Mouse (Mus musculus) limb, embryonic 14.5 days (tissue): ENCODE results near the gene Pak4. TPM values are rescaled to one million over a fixed set of nuclear protein-coding genes. Genes with fewer than 3 reads are reported as not detected.

ENCODE experiments used
- ATAC-seq: fragments of 200-750 bp; cut with Nextera tagmentation; 2 replicates; pipeline ENCODE4 v1.8.0; 2017; ENCODE audit warnings: low read depth, moderate number of reproducible peaks, moderate TSS enrichment; ENCODE audit not compliant: low FRiP score
- DNase-seq: peaks from one replicate; pipeline ENCODE4 v3.0.0-alpha.2; 2015; ENCODE audit warnings: low spot score
- H3K27ac ChIP-seq: fragments of 300-500 bp; sonication (generic); replicated peaks from 2 replicates; pipeline ENCODE4 v1.5.1; 2014; ENCODE audit warnings: low read depth, mild to moderate bottlenecking, low read length, moderate library complexity, mixed read lengths
- H3K27me3 ChIP-seq: fragments of 300-500 bp; sonication (generic); 2 replicates; pipeline ENCODE4 v1.6.1; 2014; ENCODE audit warnings: low read length, mixed read lengths; ENCODE audit not compliant: control insufficient read depth, insufficient read depth
- H3K36me3 ChIP-seq: fragments of 300-500 bp; sonication (generic); 2 replicates; pipeline ENCODE4 v1.6.1; 2014; ENCODE audit warnings: mild to moderate bottlenecking, low read length, moderate library complexity, mixed read lengths; ENCODE audit not compliant: control insufficient read depth, insufficient read depth
- H3K4me1 ChIP-seq: fragments of 300-500 bp; sonication (generic); 2 replicates; pipeline ENCODE4 v1.6.1; 2014; ENCODE audit warnings: antibody characterized with exemption, low read length, mixed read lengths; ENCODE audit not compliant: control insufficient read depth, insufficient read depth
- H3K4me2 ChIP-seq: fragments of 300-500 bp; sonication (generic); replicated peaks from 2 replicates; pipeline ENCODE4 v1.6.1; 2014; ENCODE audit warnings: low read depth, mild to moderate bottlenecking, low read length, moderate library complexity; ENCODE audit not compliant: severe bottlenecking
- H3K4me3 ChIP-seq: fragments of 300-500 bp; sonication (generic); replicated peaks from 2 replicates; pipeline ENCODE4 v1.5.1; 2014; ENCODE audit warnings: low read length
- H3K9ac ChIP-seq: fragments of 300-500 bp; sonication (generic); 2 replicates; pipeline ENCODE4 v1.6.1; 2014; ENCODE audit warnings: mild to moderate bottlenecking, low read depth, low read length, moderate library complexity; ENCODE audit not compliant: severe bottlenecking
- H3K9me3 ChIP-seq: fragments of 300-500 bp; sonication (generic); 2 replicates; pipeline ENCODE4 v1.6.1; 2016; ENCODE audit warnings: low read length; ENCODE audit not compliant: control insufficient read depth
- POLR2A ChIP-seq: fragments of 200-500 bp; IDR thresholded peaks from 2 replicates; pipeline ENCODE4 v1.8.0; 2012; ENCODE audit warnings: inconsistent platforms, mild to moderate bottlenecking, moderate library complexity, borderline replicate concordance; ENCODE audit not compliant: insufficient read depth, insufficient read length; ENCODE audit errors: extremely low read depth
- WGBS: fragments of 180-500 bp; shearing (Covaris S2); extraction: QIAGEN DNeasy Blood & Tissue Kit; methylation state at CpG from one replicate; pipeline ENCODE4 v1.1.7; 2014; 5-methylcytosine and 5-hydroxymethylcytosine counted together
- polyA plus RNA-seq, 2 experiments: library from polyadenylated mRNA; depleted of rRNA in 1 of 2; stranded (reverse) in 1 of 2; unstranded in 1 of 2; fragments of >200 nt; fragmentation: Nextera tagmentation in 1 of 2; extraction: Ambion mirVana in 1 of 2; gene quantifications; 2 replicates each; pipeline versions ENCODE4 v1.2.1 to v1.2.3; 2012 to 2014

The Pak4 gene
- polyA plus RNA-seq (2012; rRNA removed) (27.6 and 29.6 TPM in 2 replicates), polyA plus RNA-seq (2014; fragmentation: Nextera tagmentation; extraction: Ambion mirVana) (21.3 and 26.3 TPM in 2 replicates)

DNA sequence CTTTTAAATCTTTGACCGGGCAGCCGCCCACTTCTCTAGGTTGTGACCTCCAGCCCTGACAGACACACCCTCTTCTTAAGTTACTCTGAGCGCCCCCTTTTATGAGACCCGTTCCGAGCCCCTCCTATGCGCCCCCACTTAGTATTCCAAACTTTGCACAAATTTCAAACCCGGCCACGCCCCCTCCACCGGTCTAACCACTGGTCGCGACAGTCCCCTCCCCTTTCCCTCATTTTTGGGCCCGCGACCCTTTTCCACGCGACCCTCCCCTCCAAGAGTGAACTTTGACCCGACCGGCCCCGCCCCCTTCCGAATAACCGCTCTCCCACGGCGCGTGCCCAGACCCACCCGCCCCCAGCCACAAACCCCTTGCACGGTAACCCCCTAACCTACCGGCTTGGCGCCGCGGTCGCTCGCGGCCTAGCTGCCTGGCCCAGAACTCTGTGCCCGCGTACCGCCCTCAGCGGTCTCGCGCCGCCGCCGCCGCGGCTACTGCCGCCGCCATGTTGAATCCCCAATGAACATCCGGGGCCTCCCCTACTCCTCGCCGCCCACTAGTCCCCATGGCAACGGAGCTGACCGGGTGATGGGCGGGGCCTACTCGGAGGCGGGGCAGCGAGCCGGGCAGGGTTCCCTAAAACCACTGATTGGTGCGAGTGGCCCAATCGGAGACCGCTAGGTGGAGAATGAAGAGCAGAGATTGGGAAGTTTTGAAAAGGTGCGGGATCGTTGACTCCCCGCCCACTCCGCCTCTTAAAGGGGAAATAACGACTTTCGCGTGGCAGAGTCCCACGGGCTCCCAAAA, at the start of gene Pak4, which contains the start of gene Samd4b:
Gene Pak4, minus strand, starts transcription at position 544 of the 805 bp plus-strand sequence.
Gene Samd4b, minus strand, starts transcription at position 503 of the 805 bp plus-strand sequence.
- Histone ChIP-seq H3K9ac (peak within 1 kb of the TSS; percentile 69), H3K27ac (peak within 1 kb of the TSS; percentile 82), H3K4me1 (peaks cover 20% of the 10 kb centered on the region), H3K9me3 (no peaks in the 10 kb centered on the region), H3K27me3 (no peaks in the 10 kb centered on the region), H3K4me3 (peak within 1 kb of the TSS; percentile 67), H3K36me3 (no peaks in the 10 kb centered on the region), H3K4me2 (peak within 1 kb of the TSS; percentile 59)
- WGBS: 2% methylated on average over 66 of the region's 66 CpGs
- DNase-seq: peak; percentile 98
- TF ChIP-seq POLR2A: peak; percentile 87; the same call in 1 of the 2 replicates
- peak; percentile 96 for ATAC-seq

DNA sequence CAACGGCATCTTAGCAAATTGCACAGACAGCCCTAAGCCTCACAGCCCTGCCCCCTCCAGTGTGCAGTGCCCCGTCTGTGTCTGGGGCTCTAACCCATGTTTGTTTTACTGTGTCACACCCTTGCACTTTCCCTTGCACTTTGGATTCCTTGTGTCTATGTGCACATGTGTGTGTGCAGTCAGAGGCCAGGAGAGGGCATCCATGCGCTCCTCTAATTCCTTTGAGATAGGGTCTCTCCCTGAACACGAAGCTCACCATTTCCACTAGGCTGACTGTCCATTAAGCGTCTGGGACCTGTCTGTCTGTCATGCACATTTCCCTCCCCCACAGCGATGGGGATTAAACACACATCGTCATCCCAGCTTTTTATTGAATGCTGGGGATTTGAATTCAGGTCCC, 49.0 kb upstream of the Pak4 start:
- WGBS: 45% methylated on average over 7 of the region's 7 CpGs
- DNase-seq: no peak

DNA sequence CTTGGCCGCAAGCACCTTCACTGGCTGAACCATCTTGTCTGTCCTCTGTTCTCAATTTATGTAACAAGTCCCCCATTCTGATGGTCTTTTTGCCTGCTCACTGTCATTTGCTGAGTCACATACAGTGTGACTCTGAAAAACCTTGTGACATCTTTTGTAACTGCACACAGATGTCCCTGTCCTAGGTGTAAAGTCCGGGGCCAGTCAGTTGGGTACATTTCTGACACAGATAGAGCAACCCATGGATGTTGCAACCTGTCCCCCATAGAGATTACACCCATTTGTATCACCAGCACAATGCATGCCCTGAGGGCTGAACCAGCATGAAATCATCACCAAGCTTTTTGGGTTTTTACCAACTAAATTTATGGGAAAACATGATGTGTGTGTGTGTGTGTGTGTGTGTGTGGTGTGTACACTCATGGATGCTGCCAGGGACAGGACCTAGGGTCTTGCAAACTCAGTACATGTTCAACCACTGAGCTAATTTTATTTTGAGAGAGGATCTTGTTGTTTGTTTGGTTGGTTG, 48.0 kb upstream of the Pak4 start:
- no peak for ATAC-seq
- Histone ChIP-seq H3K9ac (no peak overlapping the region), H3K36me3 (no peaks in the 10 kb centered on the region), H3K4me1 (no peaks in the 10 kb centered on the region), H3K4me2 (no peak overlapping the region), H3K9me3 (no peaks in the 10 kb centered on the region), H3K27me3 (no peaks in the 10 kb centered on the region), H3K27ac (no peak overlapping the region), H3K4me3 (no peak overlapping the region)
- no peak for DNase-seq
- WGBS: 72% methylated on average over 2 of the region's 2 CpGs
- no peak for TF ChIP-seq POLR2A

More for the DNA sequence above, 49.0 kb upstream of the Pak4 start:
- TF ChIP-seq POLR2A: no peak
- Histone ChIP-seq H3K4me2 (no peak overlapping the region), H3K27ac (no peak overlapping the region), H3K27me3 (no peaks in the 10 kb centered on the region), H3K9ac (no peak overlapping the region), H3K4me3 (no peak overlapping the region), H3K9me3 (no peaks in the 10 kb centered on the region), H3K4me1 (no peaks in the 10 kb centered on the region), H3K36me3 (no peaks in the 10 kb centered on the region)
- ATAC-seq: no peak

DNA sequence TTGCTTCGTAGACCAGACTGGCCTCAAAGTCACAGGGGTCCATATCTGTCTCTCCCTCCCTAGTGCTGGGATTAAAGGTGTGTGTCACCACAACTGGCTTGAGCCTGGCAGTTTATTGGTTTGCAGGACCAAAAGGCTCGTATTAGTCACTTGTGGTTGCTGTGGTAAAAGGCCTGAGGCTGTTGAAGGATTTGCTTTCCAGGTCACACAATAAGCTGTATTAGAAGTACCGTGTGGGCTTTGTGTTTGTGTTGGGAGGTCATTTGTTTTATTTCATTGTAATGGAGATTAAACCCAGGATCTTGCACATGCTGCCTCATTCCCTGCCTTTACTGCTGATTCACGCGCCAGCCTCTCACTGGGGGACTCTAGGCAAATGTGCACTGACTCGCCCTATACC, 47.4 kb upstream of the Pak4 start:
- no peaks in the 10 kb centered on the region for H3K27me3 ChIP-seq
- H3K9me3 ChIP-seq: no peaks in the 10 kb centered on the region
- no peaks in the 10 kb centered on the region for H3K36me3 ChIP-seq
- ATAC-seq (no peak), DNase-seq (no peak)
- 54% methylated on average over 6 of the region's 6 CpGs for WGBS
- TF ChIP-seq POLR2A: no peak
- no peak overlapping the region for H3K9ac ChIP-seq
- no peak overlapping the region for H3K4me2 ChIP-seq
- H3K4me1 ChIP-seq: no peaks in the 10 kb centered on the region
- H3K27ac ChIP-seq: no peak overlapping the region
- no peak overlapping the region for H3K4me3 ChIP-seq

DNA sequence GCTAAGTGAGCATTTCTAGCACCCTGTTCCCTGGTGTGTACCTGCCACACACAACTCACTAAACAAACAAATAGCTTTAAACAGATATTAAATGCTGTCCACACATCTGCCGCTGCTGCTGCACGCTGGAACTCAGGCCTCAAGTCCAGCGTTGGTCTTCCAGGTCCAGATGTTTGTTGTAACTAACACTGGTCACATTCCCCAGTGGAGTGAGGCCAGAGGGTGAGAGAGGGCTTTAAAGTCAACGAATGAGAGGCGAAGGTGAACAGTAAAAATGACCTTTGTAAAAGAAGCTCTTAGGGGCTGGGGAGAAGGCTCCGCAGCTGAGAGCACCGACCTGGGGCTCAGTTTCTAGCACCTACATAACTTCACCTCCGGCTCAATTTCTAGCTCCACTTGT, 43.6 kb upstream of the Pak4 start:
- no peaks in the 10 kb centered on the region for H3K9me3 ChIP-seq
- H3K9ac ChIP-seq: no peak overlapping the region
- no peaks in the 10 kb centered on the region for H3K27me3 ChIP-seq
- ATAC-seq (no peak), DNase-seq (no peak)
- no peak overlapping the region for H3K4me3 ChIP-seq
- H3K4me2 ChIP-seq: no peak overlapping the region
- TF ChIP-seq POLR2A: no peak
- H3K4me1 ChIP-seq: no peaks in the 10 kb centered on the region
- no peaks in the 10 kb centered on the region for H3K36me3 ChIP-seq
- H3K27ac ChIP-seq: no peak overlapping the region
- 54% methylated on average over 8 of the region's 8 CpGs for WGBS
